Mouse (Mus musculus) cerebellum, adult 8-10 months (tissue): Measurements from ENCODE around the gene Olfr1348.
"Not testable (repeated sequence)": the region's sequence is repeated elsewhere in the genome, so short reads cannot be mapped to it uniquely, and the experiment has no call there.

Source experiments
- DNase-seq: peaks from one replicate; pipeline ENCODE4 v3.0.0; 2022

The Olfr1348 gene

GRCm38 (mm10) chr7:6508648-6509047, at the start of gene Olfr1348:
Gene Olfr1348 (minus strand): TSS chr7:6508748.
- no peak for DNase-seq

GRCm38 (mm10) chr7:6526141-6526540, 17.6 kb upstream of the Olfr1348 start:
- DNase-seq, result no peak

- no peak for DNase-seq
Observed at GRCm38 (mm10) chr7:6525001-6525400, 16.5 kb upstream of the Olfr1348 start.

- no peak for DNase-seq
Observed at GRCm38 (mm10) chr7:6522850-6523249, 14.3 kb upstream of the Olfr1348 start, which contains the start of gene Olfr1349. Gene Olfr1349 (minus strand): TSS chr7:6522950.

GRCm38 (mm10) chr7:6521666-6522065, 13.1 kb upstream of the Olfr1348 start:
- no peak for DNase-seq

- no peak for DNase-seq
Observed at GRCm38 (mm10) chr7:6499655-6500054, 8.9 kb downstream of the Olfr1348 start, which contains the start of gene Olfr1347. Gene Olfr1347 (minus strand): TSS chr7:6499755.

GRCm38 (mm10) chr7:6486841-6487240, 21.7 kb downstream of the Olfr1348 start, which contains the start of gene Olfr5:
Gene Olfr5 (minus strand): TSS chr7:6486941.
- DNase-seq, result no peak

- not testable (repeated sequence) for DNase-seq
Observed at GRCm38 (mm10) chr7:6477633-6478032, 30.9 kb downstream of the Olfr1348 start.

GRCm38 (mm10) chr7:6466951-6467350, 41.6 kb downstream of the Olfr1348 start, which contains the start of gene Olfr1346:
Gene Olfr1346 (plus strand): TSS chr7:6467101.
- DNase-seq, result no peak

GRCm38 (mm10) chr7:6456399-6456798, 52.1 kb downstream of the Olfr1348 start:
- no peak for DNase-seq

- no peak for DNase-seq
Observed at GRCm38 (mm10) chr7:6455868-6456267, 52.7 kb downstream of the Olfr1348 start, which contains the start of gene Olfr1336. Gene Olfr1336 (plus strand): TSS chr7:6456168.
